Mouse (Mus musculus) brain, embryonic 14.5 days (tissue): ENCODE data around the gene Themis3. TPM values are rescaled to one million over a fixed set of nuclear protein-coding genes. Genes with fewer than 3 reads are reported as not detected.
"Not testable (repeated sequence)": the region's sequence is repeated elsewhere in the genome, so short reads cannot be mapped to it uniquely, and the experiment has no call there.

Source experiments
- DNase-seq: peaks from one replicate; pipeline ENCODE4 v3.0.0-alpha.2; 2011; ENCODE audit warnings: low read depth
- CTCF ChIP-seq: fragments of 200-500 bp; IDR thresholded peaks from 2 replicates; pipeline ENCODE4 v1.5.1; 2012; ENCODE audit warnings: inconsistent platforms, mild to moderate bottlenecking, moderate library complexity, borderline replicate concordance; ENCODE audit not compliant: insufficient read depth, insufficient read length; ENCODE audit errors: extremely low read depth
- POLR2A ChIP-seq: fragments of 200-500 bp; IDR thresholded peaks from 2 replicates; pipeline ENCODE4 v1.6.1; 2012; ENCODE audit warnings: mild to moderate bottlenecking, inconsistent platforms, borderline replicate concordance; ENCODE audit not compliant: poor library complexity, insufficient read depth, insufficient read length, severe bottlenecking; ENCODE audit errors: extremely low read depth
- polyA plus RNA-seq: library from polyadenylated mRNA; depleted of rRNA; stranded (reverse); fragments of >200 nt; gene quantifications from 2 replicates; pipeline ENCODE4 v1.2.3, GENCODE M21; 2012

The Themis3 gene
- polyA plus RNA-seq, 1 experiment, result not detected

DNA sequence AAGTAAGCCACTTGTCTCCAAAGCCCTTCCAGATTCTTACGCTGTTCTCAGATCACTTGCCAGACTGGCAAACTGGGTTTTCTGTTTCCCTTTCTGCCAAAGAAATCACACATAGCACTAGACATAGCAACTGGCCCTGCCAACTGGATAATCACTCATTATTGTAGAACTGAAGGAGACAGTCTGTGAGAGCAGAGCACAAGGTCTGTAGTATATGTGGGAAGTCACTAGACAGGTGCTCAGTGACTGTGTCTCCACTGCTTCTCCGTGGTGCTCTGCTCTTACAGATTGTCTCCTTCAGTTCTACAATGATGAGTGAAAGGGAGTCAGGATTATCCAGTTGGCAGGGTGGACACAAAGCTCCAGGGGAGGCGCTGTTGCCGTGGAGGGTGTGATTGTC, 41.7 kb downstream of the Themis3 start:
- DNase-seq, result peak; percentile 19
- TF ChIP-seq POLR2A (no peak), CTCF (no peak)

DNA sequence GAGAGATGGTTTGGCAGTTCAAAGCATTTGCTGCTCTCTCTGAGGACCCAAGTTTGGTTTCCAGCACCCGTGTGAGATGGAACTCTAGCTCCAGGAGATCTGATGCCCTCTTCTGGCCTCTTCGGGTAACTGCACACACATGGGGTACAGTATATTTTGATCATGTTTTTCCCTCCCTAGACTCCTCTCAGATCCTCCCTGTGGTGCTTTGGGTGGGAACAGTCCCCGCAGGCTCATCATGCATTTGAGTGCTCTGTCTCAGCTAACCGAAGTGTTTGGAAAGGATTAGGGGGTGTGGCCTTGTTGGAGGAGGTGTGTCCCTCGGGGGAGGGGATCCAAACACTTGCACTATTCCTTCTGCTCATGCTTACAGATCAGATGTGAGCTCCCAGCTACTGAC, 43.9 kb downstream of the Themis3 start:
- DNase-seq, result no peak
- TF ChIP-seq CTCF (no peak), POLR2A (no peak)

DNA sequence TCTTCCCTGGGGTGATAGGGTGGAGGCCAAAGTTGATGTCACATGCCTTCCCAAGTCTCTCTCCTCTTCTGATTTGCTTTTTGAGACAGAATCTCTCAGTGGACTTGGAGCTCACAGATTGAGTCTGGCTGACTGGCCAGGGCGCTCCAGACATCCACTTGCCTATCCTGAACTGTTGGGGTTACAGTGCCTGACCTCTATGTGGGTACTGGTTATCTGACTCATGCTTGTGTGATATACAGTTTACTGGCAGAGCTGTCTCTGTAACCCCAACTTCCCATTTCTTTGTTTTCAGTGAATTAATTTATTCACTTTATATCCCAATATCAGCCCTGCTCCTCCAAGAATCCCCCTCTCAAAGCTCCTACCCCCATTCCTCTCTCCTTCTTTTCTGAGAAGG, 62.1 kb downstream of the Themis3 start:
- no peak for DNase-seq
- TF ChIP-seq POLR2A (no peak), CTCF (no peak)

DNA sequence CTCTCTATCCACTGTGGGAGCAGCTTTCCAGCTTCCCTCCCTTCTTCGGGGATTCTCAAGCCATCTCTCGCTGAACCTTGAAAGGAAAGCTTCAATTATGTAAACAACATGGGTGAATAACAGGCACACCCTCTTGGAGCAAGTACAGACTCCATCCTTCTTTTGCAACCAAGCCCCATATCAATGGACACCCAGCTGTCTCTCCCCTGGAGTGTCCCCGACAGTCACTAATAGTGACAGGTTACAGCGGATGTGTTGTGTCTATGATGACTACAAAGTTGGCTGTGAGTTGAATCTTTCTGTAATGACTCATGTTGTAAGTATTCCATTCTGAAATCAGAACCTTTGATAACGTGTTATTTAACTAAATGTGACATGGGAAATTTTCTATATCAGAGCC, 71.0 kb downstream of the Themis3 start:
- no peak for DNase-seq
- TF ChIP-seq POLR2A (no peak), CTCF (no peak)

DNA sequence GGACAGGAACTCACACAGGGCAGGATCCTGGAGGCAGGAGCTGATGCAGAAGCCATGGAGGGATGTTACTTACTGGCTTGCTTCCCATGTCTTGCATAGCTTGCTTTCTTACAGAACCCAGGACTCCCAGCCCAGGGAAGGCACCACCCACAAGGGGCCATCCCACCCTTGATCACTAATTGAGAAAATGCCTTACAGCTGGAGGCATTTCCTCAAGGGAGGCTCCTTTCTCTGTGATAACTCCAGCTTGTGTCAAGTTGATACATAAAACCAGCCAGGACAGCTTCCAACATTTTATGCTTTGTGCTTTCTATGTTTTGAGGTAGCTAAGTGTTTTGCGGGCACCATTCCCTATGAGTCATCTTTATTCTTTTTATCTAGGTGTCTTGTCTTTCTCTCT, 71.8 kb downstream of the Themis3 start:
- DNase-seq, result not testable (repeated sequence)

DNA sequence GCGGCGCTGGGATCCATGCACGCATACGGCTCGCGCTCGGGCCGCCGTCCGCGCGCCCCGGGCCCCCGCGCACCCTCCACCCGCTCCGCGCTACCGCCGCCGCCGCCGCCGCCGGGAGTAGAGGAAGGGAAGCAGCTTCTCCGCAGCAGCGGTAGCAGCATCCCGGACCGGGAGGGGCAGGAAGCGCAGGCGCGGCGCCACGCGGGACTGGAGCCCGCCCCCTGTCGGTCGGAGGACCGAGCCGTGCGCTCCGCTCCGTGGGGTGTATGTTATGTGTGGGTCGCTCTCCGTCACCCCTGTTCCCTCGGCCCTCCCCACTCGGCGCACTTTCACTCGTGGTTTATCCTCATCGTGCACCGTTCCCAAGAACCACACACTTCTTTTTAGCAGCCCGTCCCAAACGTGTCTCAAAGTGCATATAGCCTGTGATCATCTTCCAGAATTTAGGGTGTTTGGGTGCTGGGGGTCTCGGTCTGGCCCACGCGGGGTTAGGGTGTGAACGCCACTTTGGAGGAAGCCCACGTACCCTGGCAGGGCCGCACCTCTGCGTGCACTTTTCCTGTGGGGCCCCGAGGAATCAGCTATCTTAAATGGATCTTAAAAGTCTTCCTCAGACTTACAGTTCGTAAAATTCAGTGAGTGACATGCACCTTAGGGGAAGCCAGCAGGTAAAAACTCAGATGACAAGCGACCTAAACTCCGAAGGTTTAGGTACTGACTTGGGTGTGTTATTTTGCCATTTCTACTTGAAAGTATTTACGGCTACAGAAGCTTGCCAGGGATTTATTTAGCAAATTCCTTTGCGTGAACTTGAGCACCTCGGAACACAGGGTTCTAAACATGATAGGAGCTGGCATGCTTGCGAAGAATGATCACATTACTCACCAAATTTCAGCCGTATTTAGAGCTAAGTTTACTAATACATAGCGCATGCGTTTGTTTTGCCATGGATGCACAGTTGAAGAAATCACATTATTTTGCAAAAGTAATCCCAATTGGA, 74.6 kb downstream of the Themis3 start, which contains the start of gene Rab12:
TSS of gene Rab12 (minus strand) at position 176 of the 1,000 bp plus-strand sequence.
- TF ChIP-seq CTCF (peak; percentile 96), POLR2A (peak; percentile 47; the same call in 1 of the 2 replicates)
- DNase-seq, result peak; percentile 94

DNA sequence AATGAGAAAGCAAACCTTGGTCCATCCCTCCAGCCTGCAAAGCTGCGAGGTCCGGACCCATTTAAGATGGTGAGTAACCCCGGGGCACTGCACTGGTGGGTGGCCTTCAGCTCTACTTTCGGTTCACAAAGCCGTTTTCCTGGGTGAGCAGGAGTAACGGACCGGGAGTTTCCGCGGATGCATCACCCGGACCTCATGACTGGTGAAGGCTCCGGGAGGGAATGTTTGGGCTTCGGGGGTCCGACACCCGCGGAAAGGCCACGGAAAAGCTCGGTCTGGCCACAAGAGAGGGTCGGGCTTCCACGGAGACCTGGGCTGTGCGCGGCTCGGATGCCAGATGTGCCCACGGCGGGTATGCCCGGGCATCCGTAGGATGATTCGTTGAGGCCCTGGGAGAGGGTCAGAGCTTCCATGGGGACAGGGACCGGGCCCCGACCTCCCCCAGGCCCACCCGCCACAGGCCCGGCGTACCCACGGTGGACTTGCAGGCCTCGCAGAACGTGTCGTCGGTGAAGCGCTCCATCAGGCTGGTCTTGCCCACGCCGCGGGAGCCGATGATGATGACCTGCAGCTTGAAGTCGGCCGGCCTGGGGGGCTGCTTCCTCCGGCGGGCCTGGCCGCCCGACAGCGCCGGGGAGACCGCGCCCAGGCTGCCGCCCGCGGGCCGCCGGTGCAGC, 75.4 kb downstream of the Themis3 start:
- DNase-seq, result peak; percentile 56
- TF ChIP-seq POLR2A (no peak), CTCF (no peak)

DNA sequence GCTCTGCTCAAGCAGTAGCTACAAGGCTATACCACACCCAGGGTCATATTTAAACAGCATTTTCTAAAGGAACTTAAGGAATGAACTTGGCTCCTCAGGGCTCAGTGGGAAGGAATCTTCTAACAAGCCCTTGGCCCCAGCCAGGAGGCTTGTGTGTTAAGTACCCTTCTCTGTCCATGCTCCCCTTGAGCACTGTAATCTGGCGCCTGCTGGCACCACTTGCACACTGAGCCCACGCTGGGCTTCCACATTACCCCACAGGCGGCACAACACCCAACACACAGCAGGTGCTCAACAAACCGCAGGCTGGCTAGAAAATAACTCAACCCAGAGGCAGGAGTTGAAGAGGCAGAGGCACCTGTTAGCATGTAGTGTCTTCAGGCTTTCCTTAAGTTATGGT, 77.5 kb downstream of the Themis3 start:
- TF ChIP-seq CTCF (no peak), POLR2A (no peak)

DNA sequence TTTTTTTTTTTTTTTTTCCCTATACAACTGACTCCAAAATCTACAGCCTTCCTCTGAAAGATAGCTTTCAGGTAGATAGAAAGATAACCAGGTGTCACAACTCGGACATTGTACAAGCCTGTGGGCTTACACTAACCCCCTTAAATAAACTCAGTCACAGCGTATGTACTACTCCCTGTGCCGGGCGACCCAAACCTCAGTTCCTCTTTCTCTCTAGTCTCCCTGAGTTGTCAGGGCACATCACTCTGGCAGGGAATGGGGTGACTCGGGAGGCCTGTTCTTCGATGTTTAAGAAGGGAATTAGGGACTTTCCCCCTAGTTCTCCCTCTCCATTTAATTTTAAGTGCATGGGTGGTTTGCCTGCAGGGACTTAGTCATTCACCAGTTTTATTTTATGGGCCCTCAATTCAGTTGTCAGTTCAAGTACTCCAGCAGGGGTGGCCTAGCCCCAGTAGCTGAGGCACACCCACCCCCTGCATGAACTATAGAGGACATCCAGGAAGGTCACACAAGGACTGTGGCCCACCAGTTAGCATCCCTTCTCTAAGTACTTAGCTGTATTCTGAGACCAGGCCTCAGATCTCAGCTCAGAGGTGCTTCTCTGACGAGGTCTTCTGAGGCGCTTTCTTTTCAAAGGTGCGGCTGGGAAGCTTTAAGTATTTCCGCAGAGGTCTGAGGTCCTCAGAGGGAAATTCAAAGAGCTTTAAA, 80.0 kb downstream of the Themis3 start:
- TF ChIP-seq POLR2A (no peak), CTCF (no peak)
- no peak for DNase-seq

More for the DNA sequence above, 77.5 kb downstream of the Themis3 start:
- DNase-seq, result no peak

DNA sequence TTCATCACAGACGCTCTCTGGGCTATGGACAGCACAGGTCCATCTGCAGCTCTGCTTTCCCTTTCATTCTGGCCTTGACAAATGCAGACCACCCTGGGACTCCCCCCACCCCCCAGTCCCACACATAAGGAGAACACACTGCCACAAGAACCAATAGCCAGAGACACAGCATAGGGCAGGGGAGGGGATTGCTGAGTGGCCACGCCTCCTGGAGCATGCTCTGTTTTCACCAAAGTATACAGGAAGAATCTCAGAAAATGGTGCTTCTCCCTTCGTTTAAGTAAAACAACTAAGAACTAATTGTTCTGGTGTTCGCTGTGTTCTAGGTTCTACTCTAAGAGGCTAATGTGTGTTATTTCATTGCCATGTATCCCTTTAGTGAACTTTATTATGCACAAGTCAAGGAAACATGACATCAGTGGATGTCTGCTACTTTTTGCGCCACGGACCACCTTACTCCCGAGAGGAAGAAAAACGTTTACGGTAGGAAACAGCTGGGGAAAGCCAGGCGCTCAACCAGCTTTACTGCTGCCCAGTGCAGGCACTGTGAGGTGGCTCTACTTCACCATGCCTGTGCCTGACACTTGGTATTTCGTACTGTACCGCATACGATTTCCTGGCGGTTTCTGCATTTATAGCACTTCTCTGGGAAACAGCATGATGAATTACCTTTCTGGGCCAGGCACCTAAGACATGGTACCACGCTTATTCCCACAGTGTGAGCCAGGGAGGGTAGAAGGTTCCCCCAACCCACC, 82.0 kb downstream of the Themis3 start:
- TF ChIP-seq CTCF (no peak), POLR2A (no peak)
- peak; percentile 11 for DNase-seq

DNA sequence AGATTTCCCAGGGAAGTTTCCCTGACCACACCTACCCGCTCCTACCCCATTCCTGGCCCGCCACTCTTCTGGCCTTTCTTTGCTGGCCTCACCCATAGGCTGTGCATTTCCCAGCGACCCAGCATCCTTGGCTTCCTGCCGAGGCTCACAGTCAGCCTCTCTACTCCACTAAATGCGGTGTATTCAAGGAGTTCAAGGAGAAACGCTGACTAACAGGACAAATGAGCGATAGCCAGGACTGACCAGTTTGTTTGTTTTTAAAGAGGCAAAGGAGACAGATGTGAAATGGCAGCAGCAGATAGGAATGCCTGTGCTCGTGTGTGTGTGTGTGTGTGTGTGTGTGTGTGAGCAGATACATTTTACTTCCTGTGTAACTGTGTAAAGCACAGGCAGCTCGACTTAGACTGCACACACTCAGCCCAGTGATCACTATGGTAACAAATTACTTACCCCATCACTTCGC, 84.2 kb downstream of the Themis3 start:
- TF ChIP-seq CTCF, result no peak
- no peak for TF ChIP-seq POLR2A
- DNase-seq, result peak; percentile 53
